Mouse (Mus musculus): ENCODE data around the gene Phospho1. TPM values are rescaled to one million over a fixed set of nuclear protein-coding genes. Genes with fewer than 3 reads are reported as not detected.

Gene Phospho1
- polyA plus RNA-seq, 1 experiment from 2014 or later, result 4.6 TPM

DNA sequence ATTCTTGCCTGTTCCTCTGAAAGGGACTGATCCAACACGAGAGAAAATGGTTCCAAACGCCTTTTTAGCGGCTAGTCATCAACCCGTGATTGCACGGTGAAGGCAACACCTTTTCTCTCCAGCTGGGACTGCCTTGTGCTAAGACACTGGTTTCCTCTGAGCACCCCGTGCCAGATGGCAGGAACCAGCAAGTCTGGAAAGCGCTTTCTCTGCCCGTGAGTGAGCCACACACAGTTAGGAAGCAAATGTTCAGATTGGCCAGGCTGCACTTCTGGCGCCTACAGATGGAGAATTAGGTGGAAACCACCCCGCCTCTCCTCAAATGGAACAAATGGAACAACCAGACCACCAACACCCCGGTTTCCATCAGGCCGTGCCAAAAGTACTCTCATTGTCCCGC, 32.5 kb upstream of the Phospho1 start:
- Histone ChIP-seq H3K36me3 (no peaks in the 10 kb centered on the region), H3K9ac (no peak overlapping the region), H3K27ac (no peak overlapping the region), H3K4me1 (peaks cover 17% of the 10 kb centered on the region), H3K4me3 (no peak overlapping the region), H3K9me3 (no peaks in the 10 kb centered on the region), H3K27me3 (peaks cover 8% of the 10 kb centered on the region), H3K4me2 (no peak overlapping the region)
- WGBS, result 84% methylated on average over 13 of the region's 13 CpGs
- no peak for ATAC-seq (ENCODE audit: insufficient number of reproducible peaks, insufficient read depth, low FRiP score, low TSS enrichment, low read depth)

DNA sequence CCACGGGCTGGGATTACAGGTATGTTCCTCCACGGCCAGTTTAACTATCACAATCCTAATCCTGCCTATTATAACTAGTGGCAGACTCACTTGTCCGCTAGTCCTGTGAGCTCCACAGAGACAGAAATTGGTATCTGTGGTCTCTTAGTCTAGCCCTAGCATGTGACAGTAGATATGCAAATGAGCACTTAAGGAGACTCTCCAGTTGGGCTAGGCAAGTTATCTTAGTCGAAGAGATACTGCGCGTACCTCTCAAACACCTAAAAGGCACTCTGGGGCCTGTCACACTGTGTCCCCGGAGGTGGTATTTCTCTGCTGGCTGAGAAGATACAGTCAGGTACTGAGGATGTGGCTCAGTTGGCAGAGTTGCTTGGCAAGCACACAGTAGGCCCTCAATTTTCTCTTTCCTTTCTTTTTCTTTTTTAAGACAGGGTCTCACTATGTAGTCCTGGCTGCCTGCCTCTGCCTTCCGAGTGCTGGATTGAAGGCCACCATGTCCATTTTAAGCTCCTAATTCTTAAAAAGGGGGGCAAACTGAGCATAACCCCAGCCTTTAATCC, 31.3 kb upstream of the Phospho1 start:
- ATAC-seq (ENCODE audit: insufficient number of reproducible peaks, insufficient read depth, low FRiP score, low TSS enrichment, low read depth), result no peak
- no peak overlapping the region for H3K27ac ChIP-seq
- no peak overlapping the region for H3K4me3 ChIP-seq
- no peak overlapping the region for H3K9ac ChIP-seq
- 89% methylated on average over 8 of the region's 8 CpGs for WGBS
- H3K4me1 ChIP-seq, result peaks cover 20% of the 10 kb centered on the region
- H3K4me2 ChIP-seq, result no peak overlapping the region
- peaks cover 16% of the 10 kb centered on the region for H3K27me3 ChIP-seq
- no peaks in the 10 kb centered on the region for H3K36me3 ChIP-seq
- no peaks in the 10 kb centered on the region for H3K9me3 ChIP-seq

DNA sequence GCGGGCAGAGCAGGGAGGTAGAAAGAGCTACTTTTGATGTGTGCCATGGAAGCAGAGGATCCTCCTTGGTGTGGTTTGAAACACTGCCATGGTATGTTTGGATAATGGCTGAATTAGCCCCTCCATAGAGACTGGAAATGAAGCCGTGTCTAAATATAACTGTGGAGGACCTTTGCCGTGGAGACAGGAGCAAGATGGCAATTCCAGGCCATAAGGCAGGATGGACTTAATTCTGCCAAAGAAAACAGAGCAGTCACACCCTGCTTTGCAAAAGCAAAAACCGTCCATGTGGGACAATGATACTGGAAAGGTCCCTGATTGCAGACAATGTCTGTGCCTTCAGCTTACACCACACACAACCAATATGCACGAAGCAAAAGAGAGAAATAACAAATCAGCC, 30.1 kb upstream of the Phospho1 start:
- H3K36me3 ChIP-seq, result no peaks in the 10 kb centered on the region
- 57% methylated on average over 5 of the region's 5 CpGs for WGBS
- H3K4me1 ChIP-seq, result peaks cover 20% of the 10 kb centered on the region
- peaks cover 16% of the 10 kb centered on the region for H3K27me3 ChIP-seq
- H3K27ac ChIP-seq, result no peak overlapping the region
- no peak for ATAC-seq (ENCODE audit: insufficient number of reproducible peaks, insufficient read depth, low FRiP score, low TSS enrichment, low read depth)
- no peak overlapping the region for H3K4me2 ChIP-seq
- H3K9me3 ChIP-seq, result no peaks in the 10 kb centered on the region
- no peak overlapping the region for H3K4me3 ChIP-seq
- no peak overlapping the region for H3K9ac ChIP-seq

DNA sequence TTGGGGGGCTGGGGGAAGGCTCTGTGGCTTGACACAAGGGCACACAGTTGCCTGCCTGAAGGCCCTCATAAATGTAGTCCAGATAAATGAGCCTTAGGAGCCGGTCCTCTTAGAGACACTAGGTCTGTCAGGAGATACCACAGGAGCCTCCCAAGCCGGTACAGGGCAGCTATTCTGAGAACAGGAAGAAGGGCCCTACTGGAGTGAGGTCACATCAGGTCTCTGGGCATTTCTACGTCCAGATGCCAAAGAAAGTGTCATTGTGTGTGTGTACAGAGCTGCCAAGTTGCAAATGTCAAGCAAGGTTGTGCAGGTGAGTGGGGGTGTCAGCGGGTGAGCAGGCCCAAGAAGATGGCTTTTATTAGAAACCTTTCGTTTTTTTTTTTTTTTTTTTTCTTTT, 28.7 kb upstream of the Phospho1 start:
- no peaks in the 10 kb centered on the region for H3K36me3 ChIP-seq
- H3K4me1 ChIP-seq, result peaks cover 20% of the 10 kb centered on the region
- H3K4me2 ChIP-seq, result no peak overlapping the region
- no peaks in the 10 kb centered on the region for H3K9me3 ChIP-seq
- no peak overlapping the region for H3K9ac ChIP-seq
- H3K27ac ChIP-seq, result no peak overlapping the region
- 53% methylated on average over 5 of the region's 5 CpGs for WGBS
- no peak for ATAC-seq (ENCODE audit: insufficient number of reproducible peaks, insufficient read depth, low FRiP score, low TSS enrichment, low read depth)
- H3K27me3 ChIP-seq, result peaks cover 16% of the 10 kb centered on the region
- H3K4me3 ChIP-seq, result no peak overlapping the region

DNA sequence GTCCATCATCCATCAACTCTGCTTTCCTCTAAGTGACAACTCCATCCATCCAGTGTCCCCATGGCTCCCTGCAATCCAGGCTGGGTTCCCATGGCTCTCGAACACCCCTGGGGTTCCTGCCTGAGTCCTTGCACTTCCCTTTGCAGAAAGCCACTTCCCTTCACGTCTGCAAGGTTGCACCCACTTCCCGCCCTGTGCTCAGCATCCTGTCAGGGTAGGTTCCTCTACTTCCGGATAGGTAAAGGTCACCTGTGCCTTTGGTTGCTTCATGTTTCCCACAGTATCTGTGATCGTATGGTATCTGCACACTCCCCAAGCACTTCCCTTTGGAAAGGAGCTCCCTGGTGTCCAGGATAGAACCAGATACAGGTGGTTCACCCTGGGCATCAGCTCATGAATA, 19.3 kb upstream of the Phospho1 start:
- H3K4me2 ChIP-seq, result no peak overlapping the region
- no peaks in the 10 kb centered on the region for H3K36me3 ChIP-seq
- H3K27me3 ChIP-seq, result no peaks in the 10 kb centered on the region
- no peaks in the 10 kb centered on the region for H3K4me1 ChIP-seq
- no peak overlapping the region for H3K4me3 ChIP-seq
- ATAC-seq (ENCODE audit: insufficient number of reproducible peaks, insufficient read depth, low FRiP score, low TSS enrichment, low read depth), result no peak
- WGBS, result 72% methylated on average over 5 of the region's 5 CpGs
- H3K27ac ChIP-seq, result no peak overlapping the region
- H3K9me3 ChIP-seq, result no peaks in the 10 kb centered on the region
- H3K9ac ChIP-seq, result no peak overlapping the region

DNA sequence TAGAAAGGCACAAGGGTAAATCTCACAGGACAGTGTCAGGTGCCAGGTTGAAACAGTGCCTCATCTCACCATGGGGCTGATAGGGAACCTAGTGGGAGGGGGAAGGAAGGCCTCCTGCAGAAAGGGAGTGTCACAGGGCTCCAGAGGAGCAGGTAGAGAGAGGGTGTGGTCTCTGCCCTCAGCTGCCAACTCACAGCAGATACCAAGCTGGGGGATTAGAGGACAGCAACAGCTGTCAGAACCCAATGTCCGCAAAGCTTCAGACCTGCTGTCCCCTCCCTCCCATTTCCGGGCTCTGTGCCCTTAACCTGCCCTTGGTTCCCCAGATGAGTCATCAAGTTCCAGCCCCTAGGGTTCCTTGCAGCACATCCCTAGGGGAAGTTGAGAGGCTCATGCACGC, 18.8 kb upstream of the Phospho1 start:
- Histone ChIP-seq H3K36me3 (no peaks in the 10 kb centered on the region), H3K4me1 (no peaks in the 10 kb centered on the region), H3K4me3 (no peak overlapping the region), H3K27ac (no peak overlapping the region), H3K9ac (no peak overlapping the region), H3K9me3 (no peaks in the 10 kb centered on the region), H3K27me3 (no peaks in the 10 kb centered on the region), H3K4me2 (no peak overlapping the region)
- ATAC-seq (ENCODE audit: insufficient number of reproducible peaks, insufficient read depth, low FRiP score, low TSS enrichment, low read depth), result no peak
- WGBS, result 42% methylated on average over 3 of the region's 3 CpGs

DNA sequence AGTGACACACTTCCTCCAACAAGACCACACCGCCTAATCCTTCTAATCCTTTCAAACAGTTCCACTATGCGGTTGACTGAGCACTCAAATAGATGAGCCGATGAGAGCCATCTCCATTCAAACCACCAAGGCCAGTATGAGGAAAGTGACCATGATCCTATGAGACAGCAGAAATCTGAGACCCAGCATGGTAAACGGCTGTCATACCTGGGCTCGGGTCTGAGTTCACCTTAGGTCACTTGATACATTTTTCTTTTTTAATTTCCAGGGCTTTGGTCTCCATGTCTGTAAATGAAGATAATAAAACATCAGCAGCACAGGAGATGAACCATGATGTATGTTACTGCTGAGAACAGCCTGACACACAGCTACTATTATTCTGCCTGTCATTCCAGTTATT, 16.4 kb upstream of the Phospho1 start:
- Histone ChIP-seq H3K4me1 (no peaks in the 10 kb centered on the region), H3K9me3 (no peaks in the 10 kb centered on the region), H3K27me3 (no peaks in the 10 kb centered on the region), H3K36me3 (no peaks in the 10 kb centered on the region), H3K9ac (no peak overlapping the region), H3K4me3 (no peak overlapping the region), H3K4me2 (no peak overlapping the region), H3K27ac (no peak overlapping the region)
- 91% methylated on average over 5 of the region's 5 CpGs for WGBS
- no peak for ATAC-seq (ENCODE audit: insufficient number of reproducible peaks, insufficient read depth, low FRiP score, low TSS enrichment, low read depth)

DNA sequence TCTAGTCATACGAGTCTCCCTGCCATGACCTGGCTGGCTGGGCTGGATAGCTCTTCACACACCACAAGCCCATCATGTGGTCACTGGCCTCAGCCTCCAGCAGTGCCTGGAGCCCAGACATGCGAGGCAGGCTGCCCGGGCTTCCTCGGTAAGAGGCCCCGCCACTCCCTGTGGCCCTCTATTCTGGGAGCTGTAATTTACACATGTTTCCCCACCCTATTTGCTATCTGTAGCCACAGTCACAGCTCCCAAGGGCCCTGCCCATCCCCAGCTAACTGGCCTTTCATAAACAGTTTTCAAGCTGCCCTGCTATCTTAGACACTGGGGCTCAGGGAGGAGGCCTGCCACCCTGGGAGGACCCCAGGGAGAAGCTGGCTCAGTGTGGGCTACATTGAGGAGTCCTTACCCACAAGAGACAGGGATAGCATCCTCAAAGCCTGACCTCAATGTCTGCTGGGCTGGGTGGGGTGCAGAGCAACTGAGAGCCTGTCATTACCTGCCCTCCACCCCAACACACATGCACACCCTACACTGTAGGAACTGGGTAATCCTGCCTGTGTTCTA, 15.8 kb upstream of the Phospho1 start:
- H3K9me3 ChIP-seq, result no peaks in the 10 kb centered on the region
- ATAC-seq (ENCODE audit: insufficient number of reproducible peaks, insufficient read depth, low FRiP score, low TSS enrichment, low read depth), result peak; percentile 29; the same call in 1 of the 2 replicates
- H3K27ac ChIP-seq, result no peak overlapping the region
- H3K4me1 ChIP-seq, result no peaks in the 10 kb centered on the region
- H3K4me2 ChIP-seq, result no peak overlapping the region
- H3K27me3 ChIP-seq, result no peaks in the 10 kb centered on the region
- H3K4me3 ChIP-seq, result no peak overlapping the region
- no peaks in the 10 kb centered on the region for H3K36me3 ChIP-seq
- 76% methylated on average over 5 of the region's 5 CpGs for WGBS
- no peak overlapping the region for H3K9ac ChIP-seq

DNA sequence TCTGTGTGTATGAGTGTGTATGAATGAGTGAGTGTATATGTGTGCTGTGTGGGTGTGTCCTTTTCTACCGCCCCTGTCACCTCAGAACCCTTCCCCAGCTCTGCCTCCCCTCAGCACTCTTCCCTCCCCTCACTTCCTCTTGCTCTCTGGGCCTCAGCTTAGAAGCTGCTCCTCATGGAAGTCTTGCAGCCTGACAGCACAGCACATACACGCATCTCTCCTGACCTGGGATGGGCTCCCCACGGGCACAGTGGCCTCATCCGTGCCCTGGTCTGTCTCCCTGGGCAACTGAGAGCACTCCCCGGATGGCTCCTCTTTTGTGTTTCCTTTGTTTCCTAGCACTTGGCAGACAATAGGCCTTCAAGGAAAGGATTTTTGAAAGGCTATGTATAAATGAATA, 14.7 kb upstream of the Phospho1 start:
- 47% methylated on average over 5 of the region's 5 CpGs for WGBS
- ATAC-seq (ENCODE audit: insufficient number of reproducible peaks, insufficient read depth, low FRiP score, low TSS enrichment, low read depth), result no peak
- no peaks in the 10 kb centered on the region; the same call in 1 of the 2 replicates for H3K9me3 ChIP-seq
- H3K4me1 ChIP-seq, result no peaks in the 10 kb centered on the region
- no peaks in the 10 kb centered on the region for H3K36me3 ChIP-seq
- no peak overlapping the region for H3K27ac ChIP-seq
- H3K9ac ChIP-seq, result no peak overlapping the region
- no peaks in the 10 kb centered on the region for H3K27me3 ChIP-seq
- H3K4me2 ChIP-seq, result no peak overlapping the region
- H3K4me3 ChIP-seq, result no peak overlapping the region

DNA sequence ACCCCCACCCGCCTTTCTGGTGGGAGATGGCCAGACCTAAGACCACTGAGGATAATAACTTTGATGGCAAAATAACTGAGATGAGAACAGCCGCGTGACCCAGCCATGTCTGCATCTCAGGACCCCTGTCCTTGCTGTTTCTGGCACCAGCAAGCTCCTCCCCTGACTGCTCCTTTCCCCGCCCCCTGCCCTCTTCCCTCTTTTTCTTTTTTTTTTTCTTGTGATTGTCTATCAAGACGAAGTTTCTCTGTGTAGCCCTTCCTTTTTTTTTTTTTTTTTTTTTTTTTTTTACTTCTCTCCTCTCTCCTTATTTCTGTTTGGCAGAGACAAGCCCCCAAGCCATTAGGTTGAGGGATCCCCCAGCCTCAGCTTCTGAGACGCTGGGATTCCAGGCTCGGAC, 13.5 kb upstream of the Phospho1 start:
- 51% methylated on average over 7 of the region's 7 CpGs for WGBS
- H3K9me3 ChIP-seq, result no peaks in the 10 kb centered on the region; the same call in 1 of the 2 replicates

DNA sequence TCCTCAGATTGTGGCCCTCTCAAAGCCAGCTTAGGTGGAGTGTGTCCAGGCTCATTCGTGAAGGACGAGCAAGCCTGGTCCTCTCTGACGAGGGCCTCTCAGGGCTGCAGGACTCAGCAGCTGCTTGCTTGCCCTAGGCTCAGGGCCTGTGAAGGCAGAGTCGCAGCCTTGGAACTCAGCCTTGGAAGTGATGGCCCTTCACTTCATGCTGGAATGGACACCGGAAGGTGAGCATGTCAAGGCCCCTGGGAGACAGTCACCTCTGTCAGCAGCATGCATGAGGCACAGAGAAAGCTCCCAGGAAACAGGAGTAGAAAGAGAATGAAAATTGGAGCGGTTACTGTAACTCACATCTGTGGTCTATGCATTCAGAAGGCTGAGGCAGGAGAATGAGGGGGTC, 12.6 kb upstream of the Phospho1 start:
- H3K4me2 ChIP-seq, result no peak overlapping the region
- WGBS, result 73% methylated on average over 6 of the region's 6 CpGs
- H3K9ac ChIP-seq, result no peak overlapping the region
- H3K27ac ChIP-seq, result no peak overlapping the region
- H3K4me1 ChIP-seq, result no peaks in the 10 kb centered on the region
- H3K27me3 ChIP-seq, result no peaks in the 10 kb centered on the region
- H3K36me3 ChIP-seq, result no peaks in the 10 kb centered on the region
- H3K4me3 ChIP-seq, result no peak overlapping the region
- no peak for ATAC-seq (ENCODE audit: insufficient number of reproducible peaks, insufficient read depth, low FRiP score, low TSS enrichment, low read depth)
- H3K9me3 ChIP-seq, result no peaks in the 10 kb centered on the region; the same call in 1 of the 2 replicates

More for the DNA sequence above, 13.5 kb upstream of the Phospho1 start:
- H3K27me3 ChIP-seq, result no peaks in the 10 kb centered on the region
- H3K4me1 ChIP-seq, result no peaks in the 10 kb centered on the region
- H3K36me3 ChIP-seq, result no peaks in the 10 kb centered on the region
- no peak overlapping the region for H3K9ac ChIP-seq
- no peak for ATAC-seq (ENCODE audit: insufficient number of reproducible peaks, insufficient read depth, low FRiP score, low TSS enrichment, low read depth)
- H3K4me3 ChIP-seq, result no peak overlapping the region
- H3K27ac ChIP-seq, result no peak overlapping the region
- no peak overlapping the region for H3K4me2 ChIP-seq

DNA sequence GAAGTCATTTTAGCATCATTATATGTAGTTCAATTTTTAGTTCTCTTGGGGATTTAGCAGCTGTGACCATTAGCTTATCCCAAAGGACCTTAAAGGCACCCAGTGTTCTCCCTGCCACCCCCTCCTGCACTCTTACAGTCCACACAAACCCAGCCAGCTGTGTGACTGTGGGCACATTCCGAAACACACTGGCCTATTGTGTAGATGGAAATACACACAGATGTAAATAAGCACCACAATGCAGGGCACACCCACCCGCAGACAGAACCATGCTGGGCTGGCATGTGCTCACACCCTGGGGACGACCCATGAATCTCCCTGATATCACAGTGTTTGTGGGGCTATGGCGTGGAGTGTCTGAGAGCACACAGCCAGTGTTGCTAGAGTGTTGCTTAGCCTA, 12.1 kb upstream of the Phospho1 start:
- ATAC-seq (ENCODE audit: insufficient number of reproducible peaks, insufficient read depth, low FRiP score, low TSS enrichment, low read depth), result no peak
- no peaks in the 10 kb centered on the region for H3K4me1 ChIP-seq
- 75% methylated on average over 4 of the region's 4 CpGs for WGBS
- H3K27me3 ChIP-seq, result no peaks in the 10 kb centered on the region; the same call in 1 of the 2 replicates
- H3K4me3 ChIP-seq, result no peak overlapping the region
- no peaks in the 10 kb centered on the region for H3K36me3 ChIP-seq
- no peaks in the 10 kb centered on the region; the same call in 1 of the 2 replicates for H3K9me3 ChIP-seq
- no peak overlapping the region for H3K4me2 ChIP-seq
- H3K9ac ChIP-seq, result no peak overlapping the region
- no peak overlapping the region for H3K27ac ChIP-seq
